Mouse (Mus musculus) ES-Bruce4 (cell line): ENCODE results near the gene Plcb1.

Experiments
- CTCF ChIP-seq: IDR thresholded peaks from one replicate; pipeline ENCODE4 v1.8.1; 2011; ENCODE audit warnings: low read depth, low read length
- POLR2A ChIP-seq: IDR thresholded peaks from one replicate; pipeline ENCODE4 v1.8.1; 2011; ENCODE audit warnings: low read length; ENCODE audit not compliant: insufficient read depth

GRCm38 (mm10) chr2:135362948-135363347, 577.1 kb downstream of the Plcb1 start:
- no peak for TF ChIP-seq CTCF
- TF ChIP-seq POLR2A = no peak
